Mouse (Mus musculus): ENCODE results near the gene Syt16.

DNA sequence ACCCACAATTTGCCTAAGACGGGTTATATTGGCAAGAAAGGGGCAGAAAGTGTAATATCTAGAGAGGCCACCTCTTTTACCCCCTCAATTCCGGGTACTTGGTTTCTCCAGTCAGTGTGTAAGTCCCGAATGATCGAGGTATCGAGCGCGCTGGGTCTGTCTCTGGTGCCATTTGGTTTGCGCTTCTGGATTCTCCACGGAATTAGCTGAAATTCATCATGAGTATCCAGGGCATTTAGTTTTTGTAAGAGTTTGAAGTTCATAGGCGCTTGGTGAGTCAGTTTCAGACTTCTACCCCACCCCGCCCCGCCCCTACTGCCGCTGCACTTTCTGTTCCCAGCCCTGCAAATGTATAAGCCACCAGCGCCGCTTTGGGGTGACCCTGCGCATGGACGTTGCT, 187.1 kb downstream of the Syt16 start:
- TF ChIP-seq E2F4 (IDR thresholded peaks at IDR 0.05; ENCODE audit: insufficient replicate concordance, low read depth, low read length) (no peak), USF1 (IDR thresholded peaks at IDR 0.05; ENCODE audit: low read depth, low read length) (no peak), NRF1 (IDR thresholded peaks at IDR 0.05; ENCODE audit: low read depth, low read length) (no peak), JUND (conservative IDR thresholded peaks at IDR 0.05; ENCODE audit: low read depth, low read length) (no peak), CTCF (conservative IDR thresholded peaks at IDR 0.05 in 1 of 2, IDR thresholded peaks at IDR 0.05 in 1 of 2; ENCODE audit: low read depth in 2 of 2, low read length in 2 of 2) (no peak), POLR2AphosphoS2 (IDR thresholded peaks at IDR 0.05; ENCODE audit: low read depth, low read length) (no peak), MAFK (IDR thresholded peaks at IDR 0.05; ENCODE audit: insufficient replicate concordance, low read length) (no peak), EP300 (IDR thresholded peaks at IDR 0.05; ENCODE audit: low read length) (no peak), ETS1 (conservative IDR thresholded peaks at IDR 0.05; ENCODE audit: low read depth, low read length) (no peak), POLR2A (IDR thresholded peaks at IDR 0.05; ENCODE audit: low read depth, low read length) (no peak), ZC3H11A (IDR thresholded peaks at IDR 0.05; ENCODE audit: low read depth, low read length) (no peak), UBTF (IDR thresholded peaks at IDR 0.05; ENCODE audit: low read depth, low read length) (no peak), MAX (IDR thresholded peaks at IDR 0.05; ENCODE audit: low read length) (no peak)
